Mouse (Mus musculus) yolk sac, embryonic 10.5 days (tissue): Measurements from ENCODE around the gene Snhg11.

Experiments
- DNase-seq: peaks from one replicate; pipeline ENCODE4 v3.0.0-alpha.2; 2017; ENCODE audit warnings: low spot score

Snhg11 gene

DNA sequence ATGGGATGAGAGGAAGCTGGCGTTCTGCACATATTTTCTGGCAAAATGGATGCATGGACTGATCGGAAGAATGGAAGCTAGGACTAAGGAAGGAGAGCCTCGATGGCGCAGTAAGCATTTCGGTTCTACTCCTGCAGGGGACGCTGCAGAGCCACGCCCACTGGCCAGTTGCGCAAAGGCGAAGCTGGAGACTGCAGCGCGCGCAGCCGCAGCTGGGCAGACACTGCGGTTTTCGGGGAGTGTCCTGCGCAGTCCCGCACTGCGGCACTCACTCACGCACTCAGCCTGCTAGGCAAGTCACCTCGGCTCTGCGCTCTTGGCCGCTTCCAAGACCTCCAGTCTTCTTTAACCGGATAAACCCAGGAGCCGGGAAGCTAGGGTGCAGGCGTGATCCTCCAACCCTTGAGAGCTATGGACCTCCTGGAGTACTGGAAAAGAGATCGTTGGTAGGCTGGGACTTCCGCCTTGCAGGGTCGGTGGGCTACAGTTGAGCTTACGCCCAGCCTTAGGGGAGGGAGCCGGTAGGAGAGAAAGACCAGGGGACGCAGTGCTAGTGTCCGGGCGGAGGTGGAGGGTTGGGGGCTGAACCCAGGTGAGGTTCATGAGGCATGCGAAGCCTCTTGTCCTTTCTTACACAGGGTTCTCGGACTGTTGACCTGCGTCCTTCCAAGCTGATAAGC is at the start of gene Snhg11:
Gene Snhg11 (plus strand): TSS at position 196 of the 680 bp plus-strand sequence.
- DNase-seq: peak; percentile 48

- DNase-seq: no peak
Observed at GRCm38 (mm10) chr2:158334356-158334755, 41.1 kb upstream of the Snhg11 start.

GRCm38 (mm10) chr2:158337698-158338097 is 37.7 kb upstream of the Snhg11 start:
- no peak for DNase-seq

- no peak for DNase-seq
Observed at GRCm38 (mm10) chr2:158339948-158340564, 35.4 kb upstream of the Snhg11 start.

DNA sequence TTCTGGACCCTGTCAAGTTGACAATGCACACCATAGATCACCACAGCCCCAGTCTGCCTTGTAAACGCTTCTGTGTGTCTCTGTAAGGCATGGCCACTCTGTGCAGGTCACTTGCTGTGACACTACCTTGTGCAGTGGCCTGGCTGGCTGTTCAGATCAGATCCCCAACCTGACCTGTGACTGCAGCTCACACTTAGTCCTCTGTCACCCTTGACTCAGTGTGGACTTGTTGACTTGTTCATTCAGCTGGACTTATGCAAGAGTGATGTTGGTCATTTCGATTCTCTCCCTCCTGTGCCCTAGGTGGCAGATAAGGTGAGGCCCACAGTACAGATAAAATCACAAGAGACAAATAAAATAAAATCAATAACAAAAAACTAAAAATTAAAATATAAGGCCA is 34.1 kb upstream of the Snhg11 start:
- no peak for DNase-seq

DNA sequence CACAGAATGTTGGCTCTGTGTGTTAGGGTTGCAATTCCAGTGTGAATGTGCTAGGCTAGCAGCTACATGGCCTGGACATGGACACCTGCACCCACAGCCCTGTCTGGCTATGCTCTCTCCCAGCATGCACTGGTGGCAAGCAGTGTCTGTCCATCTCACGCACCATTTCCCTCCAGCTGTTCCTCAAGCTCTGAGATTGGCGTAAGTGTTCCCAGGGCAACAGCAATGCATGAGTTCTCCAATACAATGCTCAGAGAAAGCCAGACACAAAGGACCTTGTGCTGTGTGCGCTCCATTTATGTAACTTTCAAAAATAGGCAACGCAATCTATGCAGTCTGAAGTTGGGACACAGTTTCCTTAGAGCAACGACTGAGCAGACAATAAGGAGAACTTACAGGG is 31.9 kb upstream of the Snhg11 start:
- no peak for DNase-seq

GRCm38 (mm10) chr2:158346467-158346866 is 29.0 kb upstream of the Snhg11 start:
- no peak for DNase-seq

- DNase-seq: peak; percentile 59
Observed at GRCm38 (mm10) chr2:158347868-158348267, 27.6 kb upstream of the Snhg11 start.

DNA sequence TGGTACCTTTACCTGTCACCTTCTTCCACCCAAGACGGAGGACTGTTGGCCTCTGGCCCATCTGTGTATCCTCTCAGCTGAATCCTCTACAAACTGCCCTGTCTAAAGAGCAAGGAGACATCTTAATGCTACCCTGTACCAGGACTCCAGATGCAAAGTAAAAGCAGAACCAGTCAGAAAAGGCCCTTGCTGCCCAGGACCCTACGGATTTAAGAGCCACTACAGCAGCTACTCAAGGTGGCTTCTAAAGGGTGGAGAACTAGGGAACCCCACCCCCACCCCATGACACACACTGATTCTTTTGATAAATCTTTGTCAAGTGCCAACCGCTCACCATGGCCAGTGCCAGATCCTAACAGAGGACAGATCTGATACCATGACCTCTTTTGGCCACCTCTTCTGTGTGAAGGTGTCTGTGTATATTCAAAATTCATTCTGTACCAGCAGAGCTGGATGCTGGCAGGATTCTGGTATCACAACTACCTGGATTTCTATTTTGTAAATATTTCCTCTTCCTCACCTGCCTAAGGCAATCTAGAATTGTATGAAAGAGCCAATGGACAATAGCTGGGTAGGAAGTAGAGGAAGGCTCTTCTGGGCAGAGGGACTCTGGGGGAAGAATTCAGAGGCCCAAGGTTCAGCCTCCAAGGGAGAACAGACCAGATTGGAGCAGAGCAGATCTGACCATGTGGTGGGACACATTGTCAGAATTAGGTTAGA is 22.5 kb upstream of the Snhg11 start:
- no peak for DNase-seq

DNA sequence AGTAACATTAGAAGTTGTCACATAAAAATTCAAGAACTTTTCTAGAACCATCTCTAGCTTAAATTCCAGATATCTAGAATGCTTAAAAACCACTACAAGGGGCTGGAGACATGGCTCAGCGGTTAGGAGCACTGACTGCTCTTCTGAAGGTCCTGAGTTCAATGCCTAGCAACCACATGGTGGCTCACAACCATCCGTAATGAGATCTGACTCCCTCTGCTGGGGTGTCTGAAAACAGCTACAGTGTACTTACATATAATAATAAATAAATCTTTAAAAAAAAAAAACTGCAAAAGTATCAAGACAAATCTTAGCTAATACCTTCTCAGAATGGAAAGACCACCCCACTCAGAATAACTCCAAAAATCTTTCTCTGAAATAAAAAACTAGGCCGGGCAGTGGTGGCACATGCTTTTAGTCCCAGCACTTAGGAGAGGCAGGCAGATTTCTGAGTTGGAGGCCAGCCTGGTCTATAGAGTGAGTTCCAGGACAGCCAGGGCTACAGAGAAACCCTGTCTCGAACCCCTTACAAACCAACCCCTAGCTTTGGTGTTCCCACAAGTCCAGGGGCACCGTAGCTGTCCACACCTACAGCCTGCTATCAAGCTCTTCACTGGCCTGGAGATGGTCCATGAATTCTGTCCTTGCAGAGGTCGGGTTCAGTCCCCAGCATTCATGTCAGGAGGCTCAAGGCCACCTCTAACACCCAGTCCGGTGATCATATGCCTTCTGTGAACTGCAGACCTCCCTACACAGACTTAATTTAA is 20.9 kb upstream of the Snhg11 start:
- DNase-seq: no peak

DNA sequence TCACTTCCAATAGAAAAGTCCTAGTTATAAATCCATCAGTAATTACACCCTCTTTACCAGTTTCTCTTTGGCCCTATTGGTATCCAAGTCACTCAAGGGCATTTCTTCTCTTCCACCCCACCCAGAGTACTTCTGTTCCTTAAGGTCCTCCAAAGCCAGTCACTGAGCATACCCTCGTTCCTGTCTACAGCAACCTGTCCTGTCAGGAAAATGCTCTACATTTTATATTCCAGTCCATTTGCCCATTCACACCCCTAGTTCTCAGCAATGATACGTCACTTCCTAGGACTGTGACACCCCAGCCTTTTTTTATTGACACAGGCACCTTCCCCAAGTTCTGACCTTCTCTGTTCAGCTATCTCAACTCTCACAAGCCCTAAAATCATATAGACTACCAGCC is 20.2 kb upstream of the Snhg11 start:
- no peak for DNase-seq

DNA sequence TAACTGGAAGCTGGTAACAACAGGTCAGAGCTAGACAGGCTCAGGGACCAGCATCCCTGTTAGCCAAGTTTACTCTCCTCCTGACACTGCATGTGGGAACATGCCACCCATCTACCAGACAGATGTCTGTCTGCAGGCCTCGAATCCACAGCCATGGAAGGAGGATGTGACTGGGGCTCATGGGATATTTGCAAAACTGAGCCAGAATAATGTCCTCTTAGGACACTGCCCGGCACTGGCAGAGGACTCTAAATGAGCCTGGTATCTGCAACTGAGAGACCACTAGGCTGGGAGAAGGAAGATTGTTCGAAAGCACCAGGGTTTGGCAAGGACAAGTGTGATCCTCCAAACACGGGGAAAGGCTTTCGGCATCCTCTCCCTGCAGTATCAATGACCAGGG is 19.3 kb upstream of the Snhg11 start:
- DNase-seq: no peak

DNA sequence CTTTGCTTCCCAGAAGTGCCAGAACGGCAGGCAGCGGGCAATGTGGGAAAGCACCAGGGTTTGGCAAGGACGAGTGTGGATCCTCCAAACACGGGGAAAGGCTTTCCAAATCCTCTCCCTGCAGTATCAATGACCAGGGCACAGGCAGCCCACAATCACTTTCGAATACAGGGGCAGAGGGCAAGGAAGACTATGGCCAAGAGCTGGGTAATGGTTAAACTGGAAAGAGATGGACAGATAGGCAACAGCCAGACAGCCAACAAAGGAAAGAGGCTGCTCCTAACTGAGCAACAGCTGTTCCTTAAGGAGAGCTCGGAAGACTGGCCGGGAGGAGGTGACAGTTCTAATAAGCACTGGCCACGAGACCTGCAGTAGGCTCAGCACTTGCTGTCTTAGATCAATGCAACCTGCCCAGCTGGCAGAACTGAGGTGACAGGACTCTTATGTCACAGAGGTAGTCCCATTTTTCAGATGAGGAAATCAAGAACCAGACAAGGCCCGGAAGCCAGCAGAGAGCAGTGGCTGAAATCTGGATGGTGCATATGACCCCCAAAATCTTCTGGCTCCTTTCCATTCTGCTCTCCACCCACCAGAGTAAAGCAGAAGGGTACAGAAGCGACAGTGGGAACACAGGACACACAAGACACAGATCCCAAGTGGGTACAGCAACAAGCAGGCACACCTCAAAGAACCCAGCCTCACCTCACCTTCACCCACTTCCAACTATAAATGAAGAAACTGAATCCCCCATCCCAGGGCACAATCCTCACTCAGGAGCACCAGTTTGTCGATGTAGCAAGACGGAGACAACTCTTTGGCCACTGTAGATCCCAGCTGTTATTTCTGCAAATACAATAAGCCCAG is 15.4 kb upstream of the Snhg11 start:
- DNase-seq: no peak

- DNase-seq: peak; percentile 90
Observed at GRCm38 (mm10) chr2:158360873-158361677, 14.4 kb upstream of the Snhg11 start.

DNA sequence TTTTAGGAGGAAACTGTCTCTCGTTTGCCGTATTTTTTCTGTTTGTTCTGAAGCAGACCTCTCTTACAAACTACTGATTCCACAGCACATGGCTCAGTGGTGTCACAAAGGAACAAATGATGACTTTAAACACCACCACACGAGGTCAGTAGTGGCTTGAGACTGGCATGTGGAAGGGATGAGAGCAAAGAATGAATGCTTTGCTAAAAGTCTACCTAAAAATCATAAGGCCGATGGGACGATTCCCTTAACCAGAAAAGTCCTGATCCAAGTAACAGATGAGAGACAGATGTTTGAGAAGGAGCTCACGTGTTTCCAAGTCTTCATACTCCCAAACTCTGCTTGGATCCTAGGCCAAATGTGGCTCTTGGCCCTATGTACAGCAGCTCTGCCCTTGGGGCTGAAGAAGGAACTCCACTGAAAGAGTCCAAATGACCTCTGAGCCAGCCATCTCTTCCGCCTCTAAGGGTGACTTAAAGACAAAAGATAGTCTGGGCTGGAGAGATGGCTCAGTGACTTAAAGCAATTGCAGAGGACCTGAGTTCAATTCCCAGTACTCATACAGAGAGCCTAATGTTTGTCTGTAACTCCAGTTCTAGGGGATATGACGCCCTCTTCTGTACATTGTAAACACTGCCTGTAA is 13.6 kb upstream of the Snhg11 start:
- DNase-seq: no peak

GRCm38 (mm10) chr2:158364175-158364574 is 11.3 kb upstream of the Snhg11 start:
- DNase-seq: no peak

DNA sequence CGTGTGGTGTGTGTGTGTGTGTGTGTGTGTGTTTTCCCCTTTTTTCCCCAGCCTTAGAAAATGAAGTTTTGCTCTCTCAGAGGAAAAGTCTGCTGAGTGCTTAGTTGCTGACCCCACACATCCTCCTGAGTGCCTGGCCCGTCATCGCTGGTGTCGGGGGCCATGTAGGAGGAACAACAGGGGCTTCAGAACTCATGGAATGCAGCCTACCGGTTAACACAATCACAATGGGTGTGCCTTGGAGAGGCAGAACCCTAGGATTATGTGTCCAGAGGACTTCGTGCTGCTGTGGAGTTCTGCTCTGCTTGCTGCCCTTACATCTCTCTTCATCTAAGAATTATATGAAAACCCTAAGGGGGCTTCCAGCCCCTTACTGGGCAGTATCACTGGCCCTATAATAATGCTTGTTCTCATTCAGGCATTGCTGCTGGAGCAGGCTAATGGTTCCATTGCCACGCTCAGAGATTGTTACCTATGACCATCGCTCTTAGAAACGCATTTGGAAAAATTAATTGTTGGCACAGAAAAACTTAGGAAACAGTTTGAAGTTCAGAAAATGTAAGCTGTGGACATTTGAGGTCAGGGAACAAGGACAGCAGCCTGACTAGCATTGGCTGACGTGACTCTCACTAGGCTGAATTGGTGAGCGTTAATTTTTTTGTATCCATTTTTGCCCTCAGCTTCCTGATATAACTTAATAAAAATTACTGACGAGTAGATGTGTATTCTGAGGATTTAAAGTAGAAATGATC is 10.2 kb upstream of the Snhg11 start:
- DNase-seq: no peak

DNA sequence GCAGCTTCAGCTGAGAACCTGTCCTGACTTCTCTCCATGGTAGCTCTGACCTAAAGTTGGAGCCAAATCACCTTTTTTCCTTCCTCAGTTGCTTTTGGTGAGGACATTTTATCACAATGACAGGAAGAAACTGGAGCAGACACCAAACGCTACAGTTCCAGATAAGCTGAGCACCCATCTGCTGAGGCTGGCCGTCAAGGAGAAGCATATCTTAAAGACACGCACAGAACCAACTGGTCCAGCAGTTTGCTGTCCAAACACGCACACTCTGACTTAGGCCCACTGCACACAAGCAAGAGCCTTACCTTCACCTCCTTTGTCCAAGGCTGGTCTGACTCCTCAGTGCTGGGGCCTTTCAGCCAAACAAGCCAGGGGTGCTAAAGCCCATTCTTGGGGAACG is 7.8 kb upstream of the Snhg11 start:
- no peak for DNase-seq

- DNase-seq: no peak
Observed at GRCm38 (mm10) chr2:158368313-158368712, 7.1 kb upstream of the Snhg11 start.
